Mouse (Mus musculus) neural tube, embryonic 15.5 days (tissue): Measurements from ENCODE around the gene Galnt10. TPM values are rescaled to one million over a fixed set of nuclear protein-coding genes. Genes with fewer than 3 reads are reported as not detected.

Experiments used
- ATAC-seq: fragments of 200-750 bp; cut with Nextera tagmentation; 2 replicates; pipeline ENCODE4 v1.8.0; 2017; ENCODE audit warnings: mild to moderate bottlenecking, moderate TSS enrichment, moderate library complexity; ENCODE audit not compliant: low FRiP score
- H3K27ac ChIP-seq: fragments of 300-500 bp; sonication (generic); replicated peaks from 2 replicates; pipeline ENCODE4 v1.5.1; 2015; ENCODE audit warnings: mild to moderate bottlenecking, inconsistent platforms
- H3K27me3 ChIP-seq: fragments of 300-500 bp; sonication (generic); replicated peaks from 2 replicates; pipeline ENCODE4 v1.6.1; 2015; ENCODE audit warnings: inconsistent platforms
- H3K36me3 ChIP-seq: fragments of 300-500 bp; sonication (generic); 2 replicates; pipeline ENCODE4 v1.6.1; 2015; ENCODE audit warnings: inconsistent platforms
- H3K4me1 ChIP-seq: fragments of 300-500 bp; sonication (generic); 2 replicates; pipeline ENCODE4 v1.6.1; 2015; ENCODE audit warnings: inconsistent platforms
- H3K4me2 ChIP-seq: fragments of 300-500 bp; sonication (generic); 2 replicates; pipeline ENCODE4 v1.6.1; 2015; ENCODE audit warnings: inconsistent platforms, mild to moderate bottlenecking, moderate library complexity
- H3K4me3 ChIP-seq: fragments of 300-500 bp; sonication (generic); replicated peaks from 2 replicates; pipeline ENCODE4 v1.5.1; 2015; ENCODE audit warnings: mild to moderate bottlenecking, inconsistent platforms
- H3K9ac ChIP-seq: fragments of 300-500 bp; sonication (generic); replicated peaks from 2 replicates; pipeline ENCODE4 v1.6.1; 2015; ENCODE audit warnings: mild to moderate bottlenecking, inconsistent platforms
- H3K9me3 ChIP-seq: fragments of 300-500 bp; sonication (generic); replicated peaks from 2 replicates; pipeline ENCODE4 v1.6.1; 2016; ENCODE audit warnings: inconsistent platforms
- WGBS: fragments of 180-500 bp; shearing (Covaris S2); methylation state at CpG from one replicate; pipeline ENCODE4 v1.1.7; 2015; ENCODE audit warnings: mixed read lengths; 5-methylcytosine and 5-hydroxymethylcytosine counted together
- polyA plus RNA-seq: library from polyadenylated mRNA; unstranded; fragments of >200 nt; fragmentation: Nextera tagmentation; extraction: Ambion mirVana; gene quantifications from 2 replicates; pipeline ENCODE4 v1.2.1, GENCODE M21; 2015

Gene Galnt10
- polyA plus RNA-seq, 1 experiment from 2014 or later, result 11.7 TPM

- ATAC-seq, result no peak
- Histone ChIP-seq H3K27ac (no peak overlapping the region), H3K9ac (no peak overlapping the region), H3K36me3 (no peaks in the 10 kb centered on the region), H3K4me3 (no peak overlapping the region), H3K27me3 (no peaks in the 10 kb centered on the region), H3K4me1 (0 out of 2 replicates have a peak, but pooled peaks cover 10% of the 10 kb centered on the region), H3K4me2 (no peak overlapping the region), H3K9me3 (no peaks in the 10 kb centered on the region)
- 72% methylated on average over 3 of the region's 3 CpGs for WGBS
Measured at GRCm38 (mm10) chr11:57716721-57717120, 71.5 kb downstream of the Galnt10 start.

- Histone ChIP-seq H3K4me3 (no peak overlapping the region), H3K36me3 (no peaks in the 10 kb centered on the region), H3K4me1 (0 out of 2 replicates have a peak, but pooled peaks cover 11% of the 10 kb centered on the region), H3K9ac (no peak overlapping the region), H3K9me3 (no peaks in the 10 kb centered on the region), H3K27me3 (no peaks in the 10 kb centered on the region), H3K27ac (no peak overlapping the region), H3K4me2 (no peak overlapping the region)
- 88% methylated on average over 3 of the region's 3 CpGs for WGBS
- ATAC-seq, result no peak
Measured at GRCm38 (mm10) chr11:57717432-57717831, 72.2 kb downstream of the Galnt10 start.

GRCm38 (mm10) chr11:57718081-57718480 is 72.8 kb downstream of the Galnt10 start:
- 93% methylated on average over 6 of the region's 6 CpGs for WGBS
- Histone ChIP-seq H3K4me1 (0 out of 2 replicates have a peak, but pooled peaks cover 11% of the 10 kb centered on the region), H3K9me3 (no peaks in the 10 kb centered on the region), H3K27ac (no peak overlapping the region), H3K9ac (no peak overlapping the region), H3K36me3 (no peaks in the 10 kb centered on the region), H3K27me3 (no peaks in the 10 kb centered on the region), H3K4me3 (no peak overlapping the region), H3K4me2 (no peak overlapping the region)
- no peak for ATAC-seq

DNA sequence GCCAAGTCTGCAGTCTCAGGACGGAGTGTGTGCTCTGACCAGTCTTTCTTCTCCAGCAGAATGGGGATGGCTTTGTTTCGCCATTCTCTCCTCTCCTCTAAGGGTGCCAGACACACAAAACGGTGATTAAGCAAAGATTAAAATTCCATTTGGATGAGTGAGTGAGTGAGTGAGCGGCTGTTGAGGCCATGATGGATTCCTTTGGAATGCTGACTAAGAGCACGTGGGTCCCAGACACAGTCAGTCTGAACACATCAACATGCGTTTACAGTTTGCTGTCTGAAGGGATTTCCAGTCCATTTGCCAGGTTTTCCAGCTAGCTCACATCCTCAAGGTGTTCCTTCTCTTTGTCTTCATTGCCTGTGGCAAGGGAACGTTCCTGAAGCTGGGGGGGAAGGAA is 74.4 kb downstream of the Galnt10 start:
- Histone ChIP-seq H3K4me1 (0 out of 2 replicates have a peak, but pooled peaks cover 11% of the 10 kb centered on the region), H3K9ac (no peak overlapping the region), H3K36me3 (no peaks in the 10 kb centered on the region), H3K9me3 (no peaks in the 10 kb centered on the region), H3K4me2 (no peak overlapping the region), H3K27me3 (no peaks in the 10 kb centered on the region), H3K4me3 (no peak overlapping the region), H3K27ac (no peak overlapping the region)
- 45% methylated on average over 7 of the region's 7 CpGs for WGBS
- ATAC-seq, result no peak

DNA sequence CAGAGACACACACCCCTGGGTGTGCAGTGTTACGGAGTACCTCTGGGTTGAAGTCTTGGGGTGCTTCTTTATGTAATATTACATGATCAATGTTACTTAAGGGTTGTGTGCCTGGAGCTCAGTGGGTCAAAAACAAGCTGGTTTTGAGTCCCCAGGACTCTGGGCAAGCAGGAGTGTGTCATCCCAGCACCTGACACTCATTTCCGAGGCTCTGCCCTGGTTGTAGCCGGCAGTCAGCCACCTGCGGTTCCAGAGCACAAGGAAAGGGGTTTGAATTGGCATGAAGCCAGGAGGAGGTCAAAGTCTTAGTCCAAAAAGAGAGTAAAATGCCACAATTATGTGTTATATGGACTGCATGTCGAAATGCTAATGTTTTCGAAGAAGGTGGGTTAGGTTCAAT is 74.8 kb downstream of the Galnt10 start:
- no peak for ATAC-seq
- Histone ChIP-seq H3K4me2 (no peak overlapping the region), H3K27ac (no peak overlapping the region)

GRCm38 (mm10) chr11:57724791-57725463 is 79.7 kb downstream of the Galnt10 start:
- H3K4me2 ChIP-seq, result no peak overlapping the region
- H3K4me1 ChIP-seq, result peaks cover 12% of the 10 kb centered on the region; the same call in 1 of the 2 replicates
- no peak overlapping the region for H3K9ac ChIP-seq
- H3K27ac ChIP-seq, result no peak overlapping the region
- no peak overlapping the region for H3K4me3 ChIP-seq
- WGBS, result 84% methylated on average over 5 of the region's 5 CpGs
- H3K27me3 ChIP-seq, result peaks cover 4% of the 10 kb centered on the region; the same call in 1 of the 2 replicates
- H3K36me3 ChIP-seq, result no peaks in the 10 kb centered on the region
- H3K9me3 ChIP-seq, result no peaks in the 10 kb centered on the region
- no peak for ATAC-seq

More for the DNA sequence above, 74.8 kb downstream of the Galnt10 start:
- H3K4me3 ChIP-seq, result no peak overlapping the region
- no peaks in the 10 kb centered on the region for H3K9me3 ChIP-seq
- no peaks in the 10 kb centered on the region for H3K36me3 ChIP-seq
- 73% methylated on average over 6 of the region's 6 CpGs for WGBS
- 0 out of 2 replicates have a peak, but pooled peaks cover 11% of the 10 kb centered on the region for H3K4me1 ChIP-seq
- no peak overlapping the region for H3K9ac ChIP-seq
- H3K27me3 ChIP-seq, result no peaks in the 10 kb centered on the region

DNA sequence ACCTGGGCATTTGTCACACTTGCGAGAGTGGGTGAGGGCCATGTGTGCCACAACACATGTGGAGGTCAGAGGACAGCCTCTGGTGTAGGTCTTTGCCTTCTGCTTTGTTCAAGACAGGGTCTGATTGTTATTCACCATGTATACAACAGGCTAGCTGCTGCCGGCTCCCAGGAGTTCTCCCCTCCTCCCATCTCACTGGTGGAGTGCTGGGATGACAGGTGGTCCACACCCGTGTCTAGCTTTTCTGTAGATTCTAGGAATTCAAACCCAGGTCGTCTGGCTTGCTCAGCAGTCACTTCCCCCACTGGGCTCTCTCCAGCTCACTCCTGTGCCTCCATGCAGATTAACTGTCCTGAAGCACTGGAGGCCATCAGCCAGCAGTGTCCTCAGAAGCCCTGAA is 80.7 kb downstream of the Galnt10 start:
- ATAC-seq, result no peak
- Histone ChIP-seq H3K9me3 (no peaks in the 10 kb centered on the region), H3K4me3 (no peak overlapping the region), H3K27ac (no peak overlapping the region), H3K4me1 (peaks cover 9% of the 10 kb centered on the region; the same call in 1 of the 2 replicates), H3K9ac (no peak overlapping the region), H3K36me3 (no peaks in the 10 kb centered on the region), H3K27me3 (peaks cover 4% of the 10 kb centered on the region; the same call in 1 of the 2 replicates), H3K4me2 (no peak overlapping the region)
- 68% methylated on average over 4 of the region's 4 CpGs for WGBS

DNA sequence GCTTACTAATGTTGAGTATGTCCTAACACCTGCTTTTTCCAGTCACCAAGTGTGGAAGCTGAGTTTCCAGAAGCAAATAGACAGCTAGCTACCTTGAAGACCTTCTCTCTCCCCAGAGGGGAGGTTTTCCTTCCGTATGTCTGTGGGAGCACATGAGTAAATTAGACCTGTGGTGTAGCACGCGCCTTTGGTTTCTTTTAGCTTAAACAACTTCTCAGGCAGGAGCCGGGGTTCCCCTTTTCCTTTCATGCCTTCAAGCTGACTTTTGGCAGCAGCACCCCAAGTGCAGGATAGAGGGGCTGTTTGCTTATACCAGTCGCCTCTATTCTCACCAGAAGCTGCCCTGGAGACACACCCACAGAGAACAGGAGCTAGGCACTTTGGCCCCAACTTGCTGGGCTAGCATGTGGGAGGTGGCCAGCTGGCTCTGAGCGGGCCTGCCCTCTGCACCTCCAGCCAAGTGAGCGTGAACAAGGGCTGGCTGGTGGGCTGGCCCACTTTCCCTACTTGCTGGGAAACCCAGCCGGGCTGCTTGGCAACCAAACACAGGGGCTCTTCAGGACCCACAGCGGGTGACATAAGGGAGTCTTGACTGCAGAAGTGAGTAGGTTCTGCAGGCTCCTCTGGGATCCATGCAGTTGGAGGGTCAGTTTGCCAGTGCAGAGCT is 82.2 kb downstream of the Galnt10 start:
- Histone ChIP-seq H3K4me2 (no peak overlapping the region), H3K27ac (no peak overlapping the region), H3K4me1 (peaks cover 6% of the 10 kb centered on the region; the same call in 1 of the 2 replicates), H3K27me3 (peaks cover 4% of the 10 kb centered on the region; the same call in 1 of the 2 replicates), H3K9me3 (no peaks in the 10 kb centered on the region), H3K4me3 (no peak overlapping the region), H3K9ac (no peak overlapping the region), H3K36me3 (no peaks in the 10 kb centered on the region)
- ATAC-seq, result peak; percentile 70
- 53% methylated on average over 9 of the region's 9 CpGs for WGBS

- Histone ChIP-seq H3K27me3 (no peaks in the 10 kb centered on the region), H3K9ac (no peak overlapping the region), H3K9me3 (no peaks in the 10 kb centered on the region), H3K4me1 (peaks cover 5% of the 10 kb centered on the region; the same call in 1 of the 2 replicates), H3K36me3 (no peaks in the 10 kb centered on the region), H3K4me2 (no peak overlapping the region), H3K27ac (no peak overlapping the region), H3K4me3 (no peak overlapping the region)
- no peak; the same call in 1 of the 2 replicates for ATAC-seq
- 76% methylated on average over 10 of the region's 10 CpGs for WGBS
Measured at GRCm38 (mm10) chr11:57732410-57733281, 87.4 kb downstream of the Galnt10 start.

- Histone ChIP-seq H3K36me3 (no peaks in the 10 kb centered on the region), H3K4me3 (no peak overlapping the region), H3K4me2 (no peak overlapping the region), H3K9ac (no peak overlapping the region), H3K9me3 (no peaks in the 10 kb centered on the region), H3K27ac (no peak overlapping the region), H3K4me1 (peaks cover 5% of the 10 kb centered on the region; the same call in 1 of the 2 replicates), H3K27me3 (no peaks in the 10 kb centered on the region)
- ATAC-seq, result no peak
- WGBS, result 89% methylated on average over 19 of the region's 19 CpGs
Measured at GRCm38 (mm10) chr11:57747294-57748080, 102.2 kb downstream of the Galnt10 start.
